Mouse (Mus musculus) kidney, adult 18-20 months (tissue): ENCODE results near the gene Clps.
"Not testable (repeated sequence)": the region's sequence is repeated elsewhere in the genome, so short reads cannot be mapped to it uniquely, and the experiment has no call there.

Experiments
- DNase-seq: peaks from one replicate; pipeline ENCODE4 v3.0.0; 2021

Clps gene

GRCm38 (mm10) chr17:28560598-28560997 is at the start of gene Clps:
Gene Clps (minus strand): TSS chr17:28560766.
- DNase-seq = no peak

GRCm38 (mm10) chr17:28609543-28609942 is 49.0 kb upstream of the Clps start:
- DNase-seq = no peak

GRCm38 (mm10) chr17:28601557-28602250 is 41.1 kb upstream of the Clps start:
- no peak for DNase-seq

- no peak for DNase-seq
These were observed 40.2 kb upstream of the Clps start for GRCm38 (mm10) chr17:28600780-28601179.

- no peak for DNase-seq
These were observed 33.4 kb upstream of the Clps start for GRCm38 (mm10) chr17:28593965-28594364.

GRCm38 (mm10) chr17:28592998-28593397 is 32.4 kb upstream of the Clps start:
- peak; percentile 73 for DNase-seq

GRCm38 (mm10) chr17:28591476-28591875 is 30.9 kb upstream of the Clps start:
- DNase-seq = no peak

GRCm38 (mm10) chr17:28590596-28590995 is 30.0 kb upstream of the Clps start:
- no peak for DNase-seq

- DNase-seq = no peak
These were observed 28.0 kb upstream of the Clps start for GRCm38 (mm10) chr17:28588591-28588990.

- no peak for DNase-seq
These were observed 25.9 kb upstream of the Clps start for GRCm38 (mm10) chr17:28586509-28586908.

GRCm38 (mm10) chr17:28581056-28581455 is 20.5 kb upstream of the Clps start:
- no peak for DNase-seq

GRCm38 (mm10) chr17:28580396-28580795 is 19.8 kb upstream of the Clps start:
- DNase-seq = peak; percentile 65

- peak; percentile 25 for DNase-seq
These were observed 14.9 kb upstream of the Clps start, which contains the start of gene Lhfpl5 for GRCm38 (mm10) chr17:28575244-28576125. Gene Lhfpl5 (plus strand): TSS chr17:28575641.

GRCm38 (mm10) chr17:28572941-28573340 is 12.4 kb upstream of the Clps start:
- DNase-seq = no peak

GRCm38 (mm10) chr17:28572521-28572920 is 12.0 kb upstream of the Clps start:
- DNase-seq = no peak

GRCm38 (mm10) chr17:28571868-28572267 is 11.3 kb upstream of the Clps start:
- DNase-seq = no peak

GRCm38 (mm10) chr17:28567541-28567940 is 7.0 kb upstream of the Clps start:
- DNase-seq = no peak

GRCm38 (mm10) chr17:28565181-28565580 is 4.6 kb upstream of the Clps start:
- DNase-seq = no peak

GRCm38 (mm10) chr17:28561613-28562012 is 1.0 kb upstream of the Clps start:
- no peak for DNase-seq

GRCm38 (mm10) chr17:28557772-28558171 is 2.8 kb downstream of the Clps start:
- DNase-seq = no peak

GRCm38 (mm10) chr17:28556635-28557396 is 3.8 kb downstream of the Clps start:
- no peak for DNase-seq

GRCm38 (mm10) chr17:28554021-28554420 is 6.5 kb downstream of the Clps start:
- not testable (repeated sequence) for DNase-seq
